Mouse (Mus musculus): ENCODE measurements at regions not wholly inside any gene's neighbourhood (a gene's known extent, or its start where the extent isn't known, plus 50 kb on each side); places are given as distances from the start of the nearest gene placed in this dataset.

- DNase-seq (ENCODE audit: low read depth in 1 of 2, low spot score in 2 of 2), result no peak
- Histone ChIP-seq H3K27me3 (ENCODE audit: control insufficient read depth, insufficient read depth, low read length) (no peaks in the 10 kb centered on the region), H3K4me1 (ENCODE audit: control insufficient read depth, insufficient read depth, insufficient read length) (no peaks in the 10 kb centered on the region), H3K27ac (ENCODE audit: insufficient read depth, low read length) (no peak overlapping the region), H3K4me3 (ENCODE audit: extremely low read depth, insufficient read depth, insufficient read length) (no peak overlapping the region), H3K36me3 (ENCODE audit: control insufficient read depth, insufficient read depth, low read length) (no peaks in the 10 kb centered on the region)
- 75% methylated on average over 8 of the region's 8 CpGs for WGBS
- no peak for TF ChIP-seq POLR2A (IDR thresholded peaks at IDR 0.05; ENCODE audit: low read depth, low read length)
- TF ChIP-seq CTCF (IDR thresholded peaks at IDR 0.05; ENCODE audit: extremely low read depth, insufficient read depth, insufficient read length, insufficient replicate concordance), result no peak
Observed at GRCm38 (mm10) chr3:121864734-121865445, 49.8 kb upstream of the Abcd3 start.
